Mouse (Mus musculus): Measurements from ENCODE around the gene Tmem117.

- no peak for TF ChIP-seq POLR2A (IDR thresholded peaks at IDR 0.05; ENCODE audit: extremely low read depth, insufficient read depth, low read length)
- TF ChIP-seq CTCF (IDR thresholded peaks at IDR 0.05; ENCODE audit: extremely low read depth, insufficient read depth, low read length): no peak
Measured at GRCm38 (mm10) chr15:94590083-94590482, 38.9 kb upstream of the Tmem117 start.

All from cortical plate, adult 2 months (tissue).